8 mouse cellular contexts compared by ENCODE assay signal in the genomic region with DNA sequence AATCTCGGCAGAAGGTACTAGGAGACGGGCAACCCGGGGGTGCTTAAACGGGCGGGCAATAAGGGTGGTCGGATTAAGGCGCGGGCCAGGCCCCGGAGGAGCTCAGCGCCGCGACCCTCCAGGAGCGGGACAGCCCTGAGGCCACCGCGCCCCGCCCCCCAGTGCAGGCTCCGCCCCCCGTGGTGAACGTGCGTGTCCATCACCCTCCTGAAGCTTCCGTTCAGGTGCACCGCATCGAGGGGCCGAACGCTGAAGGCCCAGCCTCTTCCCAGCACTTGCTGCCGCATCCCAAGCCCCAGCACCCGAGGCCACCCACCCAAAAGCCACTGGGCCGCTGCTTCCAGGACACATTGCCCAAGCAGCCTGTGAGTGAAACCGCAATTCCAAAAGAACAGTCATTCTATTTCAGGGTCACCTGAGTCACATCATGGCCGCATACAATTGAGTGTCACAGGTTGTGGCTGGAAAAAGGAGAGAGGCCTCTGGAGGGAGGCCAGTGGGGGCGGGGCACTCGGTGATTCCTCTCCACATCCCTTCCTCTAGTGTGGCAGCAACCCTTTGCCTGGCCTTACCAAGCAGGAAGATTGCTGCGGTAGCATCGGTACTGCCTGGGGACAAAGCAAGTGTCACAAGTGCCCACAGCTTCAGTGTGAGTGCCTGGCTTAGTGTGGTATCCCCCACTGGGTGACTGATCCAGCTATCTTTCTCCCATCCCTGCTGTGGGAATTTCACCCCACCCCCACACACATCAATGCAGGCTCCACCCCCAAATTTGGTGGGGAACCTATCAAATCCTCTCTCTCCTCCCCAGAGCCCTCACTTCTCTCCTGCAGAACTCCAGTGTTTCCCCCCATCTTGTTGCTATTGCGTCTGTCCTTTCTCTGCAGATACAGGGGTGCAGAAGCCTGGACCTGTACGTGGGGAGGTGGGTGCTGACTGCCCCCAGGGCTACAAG. TPM values are rescaled to one million over a fixed set of nuclear protein-coding genes. Genes with fewer than 3 reads are reported as not detected.
DNase-seq lines count a peak whose midpoint lies in the region; ATAC-seq and TF ChIP-seq lines count a peak whose summit lies in the region.

No protein-coding gene starts in this region.

- peak; percentile 42 for DNase-seq in gastrocnemius, postnatal 10 days
- no peak for DNase-seq in gastrocnemius, postnatal 25 days
- DNase-seq in ES-E14 (ENCODE audit: low read depth, low spot score) (no peak), adipocyte (ENCODE audit: low spot score) (no peak)
- peak; percentile 13 for DNase-seq in lung, postnatal 0 days (ENCODE audit: low spot score)
- no peak for DNase-seq in embryo, embryonic 11 days
- DNase-seq in spleen, postnatal 4 days (ENCODE audit: low spot score in 2 of 2) = no peak

- peaks cover 2 to 21% of the 10 kb centered on the region in 2 experiments; a peak in 3 of 4 replicates for H3K4me1 ChIP-seq in ES-E14 (ENCODE audit: control insufficient read depth in 2 of 2, insufficient read depth in 2 of 2, low read length in 2 of 2, poor library complexity in 1 of 2)
- peaks cover 36% of the 10 kb centered on the region for H3K4me1 ChIP-seq in forebrain, embryonic 16.5 days (replicated peaks; ENCODE audit: control insufficient read depth, insufficient read depth, low read length)
- peaks cover 21% of the 10 kb centered on the region for H3K4me1 ChIP-seq in lung, postnatal 0 days (ENCODE audit: insufficient read depth, low read depth, low read length)

- no peak overlapping the region for H3K27ac ChIP-seq in ES-E14 (ENCODE audit: insufficient read depth, low read depth, low read length, poor library complexity, severe bottlenecking)
- H3K27ac ChIP-seq in forebrain, embryonic 16.5 days (ENCODE audit: low read length) = no peak overlapping the region
- H3K27ac ChIP-seq in lung, postnatal 0 days (ENCODE audit: low read length) = no peak overlapping the region

- WGBS in forebrain, embryonic 16.5 days = 4% methylated on average over 36 of the region's 36 CpGs
- WGBS in lung, postnatal 0 days = 13% methylated on average over 33 of the region's 36 CpGs

- ATAC-seq in forebrain, embryonic 16.5 days = no peak
- ATAC-seq in lung, postnatal 0 days = no peak

- peak overlapping the region; percentile 36; the same call in 1 of the 2 replicates for H3K9ac ChIP-seq in ES-E14 (ENCODE audit: insufficient read depth, low read depth, low read length, poor library complexity, severe bottlenecking)
- H3K9ac ChIP-seq in forebrain, embryonic 16.5 days (replicated peaks; ENCODE audit: low read depth, low read length) = peak overlapping the region; percentile 38
- H3K9ac ChIP-seq in lung, postnatal 0 days (replicated peaks; ENCODE audit: low read depth) = no peak overlapping the region

- H3K27me3 ChIP-seq in forebrain, embryonic 16.5 days (replicated peaks; ENCODE audit: control insufficient read depth, insufficient read depth, low read length) = peaks cover 8% of the 10 kb centered on the region; the same call in 1 of the 2 replicates
- no peaks in the 10 kb centered on the region for H3K27me3 ChIP-seq in lung, postnatal 0 days (replicated peaks; ENCODE audit: insufficient read depth, low read length)

- peak overlapping the region; percentile 61 to 69 for H3K4me3 ChIP-seq in ES-E14 (ENCODE audit: insufficient read depth in 1 of 2, low read depth in 1 of 2, low read length in 2 of 2, poor library complexity in 1 of 2, severe bottlenecking in 1 of 2)
- H3K4me3 ChIP-seq in forebrain, embryonic 16.5 days (replicated peaks; ENCODE audit: low read length) = peak overlapping the region; percentile 23
- H3K4me3 ChIP-seq in lung, postnatal 0 days (ENCODE audit: low read depth, low read length) = peak overlapping the region; percentile 2; the same call in 1 of the 2 replicates

- no peak for TF ChIP-seq EP300 in lung, postnatal 0 days (IDR thresholded peaks at IDR 0.05)

- H3K4me2 ChIP-seq in forebrain, embryonic 16.5 days (ENCODE audit: low read length) = peak overlapping the region; percentile 51
- H3K4me2 ChIP-seq in lung, postnatal 0 days (replicated peaks; ENCODE audit: low read depth, low read length) = peak overlapping the region; percentile 45

- in situ Hi-C loops in ES-E14 (cut with MboI; ENCODE audit: low sequenced_read_pairs in 2 of 2, unreplicated experiment in 2 of 2) = no loop called here

- no peaks in the 10 kb centered on the region for H3K9me3 ChIP-seq in ES-E14 (ENCODE audit: control insufficient read depth, insufficient read depth, low read depth, low read length)
- no peaks in the 10 kb centered on the region for H3K9me3 ChIP-seq in forebrain, embryonic 16.5 days (ENCODE audit: control insufficient read depth, low read length)
- no peaks in the 10 kb centered on the region for H3K9me3 ChIP-seq in lung, postnatal 0 days (ENCODE audit: low read length)

- no peaks in the 10 kb centered on the region for H3K36me3 ChIP-seq in ES-E14 (ENCODE audit: control insufficient read depth, insufficient read depth, low read length, poor library complexity, severe bottlenecking)
- H3K36me3 ChIP-seq in forebrain, embryonic 16.5 days (ENCODE audit: control insufficient read depth, insufficient read depth) = no peaks in the 10 kb centered on the region
- H3K36me3 ChIP-seq in lung, postnatal 0 days (ENCODE audit: insufficient read depth, low read length) = no peaks in the 10 kb centered on the region

- TF ChIP-seq CTCF in lung, postnatal 0 days (IDR thresholded peaks at IDR 0.05) = no peak

TF ChIP-seq in ES-E14, 5 proteins besides CTCF, POLR2A, EP300 and RAD21:
- TF ChIP-seq CHD2 (IDR thresholded peaks at IDR 0.05; ENCODE audit: low read depth, low read length) (no peak), ZNF384 (IDR thresholded peaks at IDR 0.05; ENCODE audit: low read depth, low read length) (no peak), MAFK (IDR thresholded peaks at IDR 0.05; ENCODE audit: insufficient read depth, low read depth, low read length) (no peak), ZC3H11A (IDR thresholded peaks at IDR 0.05; ENCODE audit: borderline replicate concordance, low read depth, low read length) (no peak), HCFC1 (IDR thresholded peaks at IDR 0.05; ENCODE audit: borderline replicate concordance, insufficient read depth, low read length) (no peak)

RNA-seq across cellular contexts. Expression of gene Ltbp3, which starts 5.3 kb away (rescaled TPM):
- total RNA-seq in gastrocnemius, postnatal 10 days (2021) = 100 to 1,000 TPM in 1 of 2 experiments, 10 to 100 TPM in 1; 88.0 to 113 TPM
- total RNA-seq in gastrocnemius, postnatal 25 days (2021) = 10 to 100 TPM; 45.7 to 49.6 TPM
- 7.0 and 7.8 TPM in 2 replicates for total RNA-seq in ES-E14 (2012; rRNA removed)
- polyA plus RNA-seq in forebrain, embryonic 16.5 days (2015; fragmentation: Nextera tagmentation; extraction: Ambion mirVana) = 11.4 and 11.6 TPM in 2 replicates
- polyA plus RNA-seq in lung, postnatal 0 days (2015; fragmentation: Nextera tagmentation; extraction: Ambion mirVana) = 51.9 and 59.6 TPM in 2 replicates

RNA-seq across cellular contexts. Expression of gene Fam89b, which starts 16.6 kb away (rescaled TPM):
- total RNA-seq in gastrocnemius, postnatal 10 days (2021) = 10 to 100 TPM; 43.1 to 44.9 TPM
- total RNA-seq in gastrocnemius, postnatal 25 days (2021) = 10 to 100 TPM; 24.7 to 24.9 TPM
- total RNA-seq in ES-E14 (2012; rRNA removed) = 12.3 and 16.4 TPM in 2 replicates
- polyA plus RNA-seq in forebrain, embryonic 16.5 days (2015; fragmentation: Nextera tagmentation; extraction: Ambion mirVana) = 170 and 177 TPM in 2 replicates
- 120 and 126 TPM in 2 replicates for polyA plus RNA-seq in lung, postnatal 0 days (2015; fragmentation: Nextera tagmentation; extraction: Ambion mirVana)

RNA-seq across cellular contexts. Expression of gene Ehbp1l1, which starts 19.9 kb away (rescaled TPM):
- 100 to 1,000 TPM; 280 to 285 TPM for total RNA-seq in gastrocnemius, postnatal 10 days (2021)
- total RNA-seq in gastrocnemius, postnatal 25 days (2021) = 100 to 1,000 TPM; 241 to 266 TPM
- 9.0 and 16.4 TPM in 2 replicates for total RNA-seq in ES-E14 (2012; rRNA removed)
- 12.0 and 20.0 TPM in 2 replicates for polyA plus RNA-seq in forebrain, embryonic 16.5 days (2015; fragmentation: Nextera tagmentation; extraction: Ambion mirVana)
- 19.3 and 21.6 TPM in 2 replicates for polyA plus RNA-seq in lung, postnatal 0 days (2015; fragmentation: Nextera tagmentation; extraction: Ambion mirVana)

RNA-seq across cellular contexts. Expression of gene Scyl1, which starts 25.2 kb away (rescaled TPM):
- 10 to 100 TPM; 56.0 to 59.6 TPM for total RNA-seq in gastrocnemius, postnatal 10 days (2021)
- total RNA-seq in gastrocnemius, postnatal 25 days (2021) = 10 to 100 TPM; 62.2 to 62.8 TPM
- 55.6 and 80.8 TPM in 2 replicates for total RNA-seq in ES-E14 (2012; rRNA removed)
- polyA plus RNA-seq in forebrain, embryonic 16.5 days (2015; fragmentation: Nextera tagmentation; extraction: Ambion mirVana) = 66.2 and 79.4 TPM in 2 replicates
- 64.6 TPM in 2 replicates for polyA plus RNA-seq in lung, postnatal 0 days (2015; fragmentation: Nextera tagmentation; extraction: Ambion mirVana)

RNA-seq across cellular contexts. Expression of gene Kcnk7, which starts 41.9 kb away (rescaled TPM):
- not detected for total RNA-seq in gastrocnemius, postnatal 10 days (2021)
- not detected for total RNA-seq in gastrocnemius, postnatal 25 days (2021)
- total RNA-seq in ES-E14 (2012; rRNA removed) = 0.63 and 0.67 TPM in 2 replicates
- 0.24 and 0.48 TPM in 2 replicates for polyA plus RNA-seq in forebrain, embryonic 16.5 days (2015; fragmentation: Nextera tagmentation; extraction: Ambion mirVana)
- 0.87 and 1.3 TPM in 2 replicates for polyA plus RNA-seq in lung, postnatal 0 days (2015; fragmentation: Nextera tagmentation; extraction: Ambion mirVana)

Comparison
In these comparisons a context has a peak if more than half of its experiments do, and no peak if none do; other contexts are left out.
1. DNase-seq: peak in gastrocnemius, postnatal 10 days (single experiment) and lung, postnatal 0 days (single experiment); none in gastrocnemius, postnatal 25 days (single experiment), ES-E14 (single experiment), embryo, embryonic 11 days (single experiment), adipocyte (single experiment) and spleen, postnatal 4 days (0 of 2).
2. H3K4me3 ChIP-seq: peak in every context shown above with its lines; median percentile 65 in ES-E14; 23 in forebrain, embryonic 16.5 days; 2 in lung, postnatal 0 days.
3. RNA of gene Ehbp1l1, which starts 19.9 kb away (total RNA-seq): 280 to 285 TPM in gastrocnemius, postnatal 10 days and 241 to 266 TPM in gastrocnemius, postnatal 25 days; 9.0 to 16.4 TPM in ES-E14; every median in the first group is over 10 times any median in the second.